In the genomic region with DNA sequence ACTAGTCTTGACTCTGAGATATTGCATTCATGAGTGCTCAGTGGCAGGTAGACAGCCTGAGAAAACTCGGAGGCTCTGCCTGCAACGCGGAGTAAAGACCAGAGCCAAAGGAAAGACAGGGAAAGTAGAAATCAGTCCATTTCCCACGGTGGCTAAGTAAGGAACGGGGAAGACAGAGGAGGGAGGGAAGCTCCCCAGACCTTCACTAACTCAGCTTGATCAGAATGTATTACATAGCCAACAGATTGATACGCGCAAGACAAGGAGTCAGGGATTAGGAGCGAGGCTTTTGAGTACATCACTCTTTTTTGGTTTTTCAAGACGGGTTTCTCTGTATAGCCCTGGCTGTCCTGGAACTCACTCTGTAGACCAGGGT, we compare ENCODE assay signal across 1 mouse cellular context.
TF ChIP-seq lines count a peak whose summit lies in the region.

No protein-coding gene starts in this region.

TF ChIP-seq in MEL, 35 proteins besides CTCF, POLR2A, EP300 and RAD21 (continued from another document):
- TF ChIP-seq MYB (IDR thresholded peaks at IDR 0.05; ENCODE audit: low read depth, low read length) (no peak), ZC3H11A (IDR thresholded peaks at IDR 0.05; ENCODE audit: low read depth, low read length) (no peak), NRF1 (IDR thresholded peaks at IDR 0.05; ENCODE audit: insufficient read depth, low read depth, low read length, poor library complexity, severe bottlenecking) (no peak), KAT2A (conservative IDR thresholded peaks at IDR 0.05; ENCODE audit: low read depth, low read length) (no peak), POLR2AphosphoS2 (IDR thresholded peaks at IDR 0.05; ENCODE audit: low read length) (no peak), MEF2A (IDR thresholded peaks at IDR 0.05; ENCODE audit: extremely low read depth, insufficient replicate concordance, low read depth, low read length, poor library complexity, severe bottlenecking) (no peak), GATA1 (IDR thresholded peaks at IDR 0.05; ENCODE audit: low read depth, low read length) (no peak), MAZ (IDR thresholded peaks at IDR 0.05; ENCODE audit: low read depth, low read length) (no peak), ETS1 (IDR thresholded peaks at IDR 0.05; ENCODE audit: low read depth, low read length) (no peak)
TF ChIP-seq in MEL: peak in this region for 0.
